Comparison of ENCODE assay signal across 28 mouse cellular contexts in the genomic region with DNA sequence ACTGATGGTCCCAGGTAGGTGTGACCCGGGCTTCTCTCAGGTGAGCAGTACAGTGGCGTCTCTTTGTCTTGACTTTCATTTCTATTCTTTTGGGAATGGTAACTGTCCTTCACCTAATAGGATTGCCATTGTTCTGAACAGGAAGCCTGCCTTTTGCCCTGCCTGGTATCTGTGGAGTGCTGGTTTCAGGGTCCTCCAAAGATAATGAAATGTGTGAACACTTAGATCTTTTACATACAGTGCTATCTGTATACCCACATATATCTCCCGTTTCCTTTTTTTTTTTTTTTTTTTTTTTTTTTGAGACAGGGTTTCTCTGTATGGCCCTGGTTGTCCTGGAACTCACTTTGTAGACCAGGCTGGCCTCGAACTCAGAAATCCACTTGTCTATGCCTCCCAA. TPM values are rescaled to one million over a fixed set of nuclear protein-coding genes. Genes with fewer than 3 reads are reported as not detected.
DNase-seq lines count a peak whose midpoint lies in the region; ATAC-seq and TF ChIP-seq lines count a peak whose summit lies in the region.
"Had no signal": no experiment of that assay in that cellular context is flagged by ENCODE, and none has a peak within 500 bp of the region (broad histone marks: within the 10 kb centered on the region; RNA-seq: fewer than 3 reads in every experiment).

No protein-coding gene starts in this region.

- no peaks in the 10 kb centered on the region for H3K9me3 ChIP-seq in liver, embryonic 11.5 days (ENCODE audit: control insufficient read depth, low read length)
- no peaks in the 10 kb centered on the region for H3K9me3 ChIP-seq in liver, embryonic 13.5 days (replicated peaks)
- H3K9me3 ChIP-seq in liver, embryonic 16.5 days (replicated peaks; ENCODE audit: control insufficient read depth, low read length) = no peaks in the 10 kb centered on the region
- H3K9me3 ChIP-seq: forebrain, embryonic 12.5 days; forebrain, embryonic 15.5 days; G1E; hindbrain, embryonic 12.5 days; hindbrain, embryonic 15.5 days had no signal

- no peak for DNase-seq in liver, embryonic 11.5 days (ENCODE audit: low spot score)
- DNase-seq in liver = no peak
- no peak for DNase-seq in liver, embryonic 13.5 days
- DNase-seq in gastrocnemius, postnatal 25 days = no peak
- DNase-seq in layer of hippocampus, adult 2 months (ENCODE audit: low spot score in 2 of 2) = no peak
- DNase-seq in retina, embryonic 14.5 days (ENCODE audit: low spot score) = no peak
- DNase-seq: adrenal gland, adult 8-10 months; adrenal gland, postnatal 25 days; B cell, adult 2 months; cerebellum, adult 11-12 months; cerebellum, adult 8-10 months; cerebellum, postnatal 10 days; cerebellum, postnatal 36 days; heart, adult 11 months had no signal

- peaks cover 37% of the 10 kb centered on the region for H3K4me1 ChIP-seq in liver, embryonic 11.5 days (replicated peaks; ENCODE audit: control insufficient read depth, insufficient read depth, low read length)
- peaks cover 99% of the 10 kb centered on the region for H3K4me1 ChIP-seq in liver, embryonic 13.5 days (replicated peaks)
- peaks cover 69% of the 10 kb centered on the region for H3K4me1 ChIP-seq in liver, embryonic 16.5 days (ENCODE audit: control insufficient read depth, low read depth, low read length)
- H3K4me1 ChIP-seq: forebrain, embryonic 12.5 days; forebrain, embryonic 15.5 days; hindbrain, embryonic 12.5 days; hindbrain, embryonic 15.5 days had no signal

- no peak for TF ChIP-seq CTCF in layer of hippocampus, adult 2 months (conservative IDR thresholded peaks at IDR 0.05)

- H3K27me3 ChIP-seq in liver, embryonic 11.5 days (replicated peaks; ENCODE audit: control insufficient read depth, insufficient read depth, low read length) = no peaks in the 10 kb centered on the region
- H3K27me3 ChIP-seq in liver, embryonic 13.5 days = no peaks in the 10 kb centered on the region
- no peaks in the 10 kb centered on the region for H3K27me3 ChIP-seq in liver, embryonic 16.5 days (ENCODE audit: control insufficient read depth, insufficient read depth, low read depth, low read length)
- H3K27me3 ChIP-seq: CH12.LX; forebrain, embryonic 12.5 days; forebrain, embryonic 15.5 days; hindbrain, embryonic 12.5 days; hindbrain, embryonic 15.5 days had no signal

- H3K9ac ChIP-seq in liver, embryonic 11.5 days (ENCODE audit: low read depth, low read length) = no peak overlapping the region
- peak overlapping the region; percentile 46; the same call in 1 of the 2 replicates for H3K9ac ChIP-seq in liver, embryonic 13.5 days
- no peak overlapping the region for H3K9ac ChIP-seq in liver, embryonic 16.5 days (ENCODE audit: low read depth, low read length)
- H3K9ac ChIP-seq: forebrain, embryonic 12.5 days; forebrain, embryonic 15.5 days; hindbrain, embryonic 12.5 days; hindbrain, embryonic 15.5 days had no signal

- WGBS in liver, embryonic 11.5 days = 72% methylated on average over 4 of the region's 4 CpGs
- WGBS in liver, embryonic 13.5 days (ENCODE audit: insufficient replicate concordance) = 42% methylated on average over 4 of the region's 4 CpGs
- WGBS in liver, embryonic 16.5 days (ENCODE audit: insufficient replicate concordance) = 50% methylated on average over 4 of the region's 4 CpGs

- no peak overlapping the region for H3K4me3 ChIP-seq in liver, embryonic 11.5 days (ENCODE audit: low read depth, low read length)
- no peak overlapping the region for H3K4me3 ChIP-seq in liver, embryonic 13.5 days (replicated peaks)
- H3K4me3 ChIP-seq in liver, embryonic 16.5 days (ENCODE audit: low read depth, low read length) = no peak overlapping the region
- H3K4me3 ChIP-seq in layer of hippocampus, adult 2 months = no peak overlapping the region
- H3K4me3 ChIP-seq: forebrain, embryonic 12.5 days; forebrain, embryonic 15.5 days; hindbrain, embryonic 12.5 days; hindbrain, embryonic 15.5 days had no signal

- peaks cover 48% of the 10 kb centered on the region for H3K36me3 ChIP-seq in liver, embryonic 11.5 days (ENCODE audit: control insufficient read depth, insufficient read depth, low read length)
- H3K36me3 ChIP-seq in liver, embryonic 13.5 days = peaks cover 100% of the 10 kb centered on the region
- peaks cover 69% of the 10 kb centered on the region for H3K36me3 ChIP-seq in liver, embryonic 16.5 days (ENCODE audit: control insufficient read depth, insufficient read depth)

- peak overlapping the region; percentile 38; the same call in 1 of the 2 replicates for H3K27ac ChIP-seq in liver, embryonic 11.5 days (ENCODE audit: low read depth, low read length)
- peak overlapping the region; percentile 63; the same call in 1 of the 2 replicates for H3K27ac ChIP-seq in liver, embryonic 13.5 days
- no peak overlapping the region; the same call in 1 of the 2 replicates for H3K27ac ChIP-seq in liver, embryonic 16.5 days (ENCODE audit: low read length)
- H3K27ac ChIP-seq in layer of hippocampus, adult 2 months = no peak overlapping the region
- H3K27ac ChIP-seq: forebrain, embryonic 12.5 days; forebrain, embryonic 15.5 days; hindbrain, embryonic 12.5 days; hindbrain, embryonic 15.5 days had no signal

- no peak overlapping the region for H3K4me2 ChIP-seq in liver, embryonic 11.5 days
- peak overlapping the region; percentile 29 for H3K4me2 ChIP-seq in liver, embryonic 13.5 days
- H3K4me2 ChIP-seq in liver, embryonic 16.5 days (ENCODE audit: low read depth, low read length) = no peak overlapping the region
- H3K4me2 ChIP-seq: forebrain, embryonic 12.5 days; forebrain, embryonic 15.5 days; heart, embryonic 11.5 days; hindbrain, embryonic 12.5 days; hindbrain, embryonic 15.5 days had no signal

- ATAC-seq in liver, embryonic 11.5 days (replicated peaks; ENCODE audit: low FRiP score) = peak; percentile 26
- ATAC-seq in liver, embryonic 13.5 days (ENCODE audit: low read depth) = peak; percentile 20; the same call in 1 of the 2 replicates
- peak; percentile 13; the same call in 1 of the 2 replicates for ATAC-seq in liver, embryonic 16.5 days (ENCODE audit: low read depth)
- ATAC-seq in megakaryocyte-erythroid progenitor cell, adult 5-6 weeks (replicated peaks; ENCODE audit: low FRiP score, low TSS enrichment, poor library complexity, severe bottlenecking) = peak; percentile 31; the same call in 1 of the 2 replicates
- ATAC-seq: activated CD4-positive, CD25-positive, alpha-beta regulatory T cell, adult 4 months; forebrain, embryonic 15.5 days had no signal

RNA-seq across cellular contexts. Expression of a gene that starts 19.1 kb away (rescaled TPM):
- polyA plus RNA-seq in liver, embryonic 11.5 days (2014; fragmentation: Nextera tagmentation; extraction: Ambion mirVana) = 134 and 147 TPM in 2 replicates
- polyA plus RNA-seq in liver, embryonic 13.5 days (2015; fragmentation: Nextera tagmentation; extraction: Ambion mirVana) = 138 and 147 TPM in 2 replicates
- 136 and 138 TPM in 2 replicates for polyA plus RNA-seq in liver, embryonic 16.5 days (2015; fragmentation: Nextera tagmentation; extraction: Ambion mirVana)
- total RNA-seq in megakaryocyte-erythroid progenitor cell, adult 5-6 weeks (2014; fragmentation: Nextera tagmentation) = 59.0 and 64.0 TPM in 2 replicates
- 14.0 and 21.1 TPM in 2 replicates for total RNA-seq in megakaryocyte-erythroid progenitor cell, adult 5-6 weeks (2017)
- total RNA-seq in gastrocnemius, postnatal 25 days (2021) = 10 to 100 TPM; 18.7 to 25.6 TPM
- total RNA-seq in layer of hippocampus, adult 2 months (2021) = 10 to 100 TPM; 50.8 to 64.4 TPM

RNA-seq across cellular contexts. Expression of a gene that starts 23.7 kb away (rescaled TPM):
- 0.09 and 0.41 TPM in 2 replicates for polyA plus RNA-seq in liver, embryonic 11.5 days (2014; fragmentation: Nextera tagmentation; extraction: Ambion mirVana)
- 0.12 and 0.20 TPM in 2 replicates for polyA plus RNA-seq in liver, embryonic 13.5 days (2015; fragmentation: Nextera tagmentation; extraction: Ambion mirVana)
- polyA plus RNA-seq in liver, embryonic 16.5 days (2015; fragmentation: Nextera tagmentation; extraction: Ambion mirVana) = 1.5 and 3.8 TPM in 2 replicates
- not detected in 2 replicates for total RNA-seq in megakaryocyte-erythroid progenitor cell, adult 5-6 weeks (2014; fragmentation: Nextera tagmentation)
- total RNA-seq in megakaryocyte-erythroid progenitor cell, adult 5-6 weeks (2017) = not detected in 2 replicates
- total RNA-seq in gastrocnemius, postnatal 25 days (2021) = not detected
- total RNA-seq in layer of hippocampus, adult 2 months (2021) = not detected
- total RNA-seq: gastrocnemius, adult 8-10 months; gastrocnemius, postnatal 4 days; hematopoietic stem cell, adult 5-6 weeks had no signal
- polyA plus RNA-seq: activated CD4-positive, CD25-positive, alpha-beta regulatory T cell, adult 4 months; cortical plate, adult 2 months; G1E had no signal

RNA-seq across cellular contexts. Expression of a gene that starts 31.3 kb away (rescaled TPM):
- polyA plus RNA-seq in liver, embryonic 11.5 days (2014; fragmentation: Nextera tagmentation; extraction: Ambion mirVana) = 91.2 and 93.7 TPM in 2 replicates
- 55.0 and 58.0 TPM in 2 replicates for polyA plus RNA-seq in liver, embryonic 13.5 days (2015; fragmentation: Nextera tagmentation; extraction: Ambion mirVana)
- polyA plus RNA-seq in liver, embryonic 16.5 days (2015; fragmentation: Nextera tagmentation; extraction: Ambion mirVana) = 70.1 and 71.7 TPM in 2 replicates
- total RNA-seq in megakaryocyte-erythroid progenitor cell, adult 5-6 weeks (2014; fragmentation: Nextera tagmentation) = 43.7 and 54.2 TPM in 2 replicates
- 20.7 and 30.4 TPM in 2 replicates for total RNA-seq in megakaryocyte-erythroid progenitor cell, adult 5-6 weeks (2017)
- 10 to 100 TPM; 38.8 to 51.5 TPM for total RNA-seq in gastrocnemius, postnatal 25 days (2021)
- total RNA-seq in layer of hippocampus, adult 2 months (2021) = 10 to 100 TPM; 40.6 to 42.3 TPM

RNA-seq across cellular contexts. Expression of a gene that starts 41.0 kb away (rescaled TPM):
- 21.4 and 23.5 TPM in 2 replicates for polyA plus RNA-seq in liver, embryonic 11.5 days (2014; fragmentation: Nextera tagmentation; extraction: Ambion mirVana)
- 16.5 and 16.9 TPM in 2 replicates for polyA plus RNA-seq in liver, embryonic 13.5 days (2015; fragmentation: Nextera tagmentation; extraction: Ambion mirVana)
- polyA plus RNA-seq in liver, embryonic 16.5 days (2015; fragmentation: Nextera tagmentation; extraction: Ambion mirVana) = 27.2 and 28.1 TPM in 2 replicates
- total RNA-seq in megakaryocyte-erythroid progenitor cell, adult 5-6 weeks (2014; fragmentation: Nextera tagmentation) = 14.0 and 24.8 TPM in 2 replicates
- 7.1 and 13.0 TPM in 2 replicates for total RNA-seq in megakaryocyte-erythroid progenitor cell, adult 5-6 weeks (2017)
- total RNA-seq in gastrocnemius, postnatal 25 days (2021) = 1 to 10 TPM; 1.4 to 2.4 TPM
- total RNA-seq in layer of hippocampus, adult 2 months (2021) = 1 to 10 TPM; 2.1 to 2.5 TPM

RNA-seq across cellular contexts. Expression of a gene that starts 52.5 kb away (rescaled TPM):
- 112 and 118 TPM in 2 replicates for polyA plus RNA-seq in liver, embryonic 11.5 days (2014; fragmentation: Nextera tagmentation; extraction: Ambion mirVana)
- polyA plus RNA-seq in liver, embryonic 13.5 days (2015; fragmentation: Nextera tagmentation; extraction: Ambion mirVana) = 91.5 and 104 TPM in 2 replicates
- 35.3 and 40.1 TPM in 2 replicates for polyA plus RNA-seq in liver, embryonic 16.5 days (2015; fragmentation: Nextera tagmentation; extraction: Ambion mirVana)
- 73.1 and 108 TPM in 2 replicates for total RNA-seq in megakaryocyte-erythroid progenitor cell, adult 5-6 weeks (2014; fragmentation: Nextera tagmentation)
- 30.1 and 48.6 TPM in 2 replicates for total RNA-seq in megakaryocyte-erythroid progenitor cell, adult 5-6 weeks (2017)
- 100 to 1,000 TPM; 150 TPM for total RNA-seq in gastrocnemius, postnatal 25 days (2021)
- total RNA-seq in layer of hippocampus, adult 2 months (2021) = 100 to 1,000 TPM; 200 to 222 TPM

Comparison
In these comparisons a context has a peak if more than half of its experiments do, and no peak if none do; other contexts are left out.
1. H3K27ac ChIP-seq: peak in liver, embryonic 11.5 days (single experiment) and liver, embryonic 13.5 days (single experiment); none in liver, embryonic 16.5 days (single experiment) and layer of hippocampus, adult 2 months (single experiment).
2. Peak in every context shown above with its lines, with median percentiles within 50 percentile points of each other: ATAC-seq.